Mouse (Mus musculus) bone marrow macrophage, adult 2 months (primary cell): ENCODE data around the gene Mapt.

Experiments used
- CTCF ChIP-seq: IDR thresholded peaks from 2 replicates; pipeline ENCODE4 v1.5.1; 2012; ENCODE audit warnings: low read depth, mild to moderate bottlenecking, low read length, moderate library complexity
- POLR2A ChIP-seq: IDR thresholded peaks from 2 replicates; pipeline ENCODE4 v1.6.1; 2012; ENCODE audit warnings: mild to moderate bottlenecking, low read depth, low read length, borderline replicate concordance

- TF ChIP-seq POLR2A (no peak), CTCF (no peak)
Observed at GRCm38 (mm10) chr11:104346931-104347330, 115.7 kb downstream of the Mapt start.
